Mouse (Mus musculus): ENCODE data around the gene Slit1.

DNA sequence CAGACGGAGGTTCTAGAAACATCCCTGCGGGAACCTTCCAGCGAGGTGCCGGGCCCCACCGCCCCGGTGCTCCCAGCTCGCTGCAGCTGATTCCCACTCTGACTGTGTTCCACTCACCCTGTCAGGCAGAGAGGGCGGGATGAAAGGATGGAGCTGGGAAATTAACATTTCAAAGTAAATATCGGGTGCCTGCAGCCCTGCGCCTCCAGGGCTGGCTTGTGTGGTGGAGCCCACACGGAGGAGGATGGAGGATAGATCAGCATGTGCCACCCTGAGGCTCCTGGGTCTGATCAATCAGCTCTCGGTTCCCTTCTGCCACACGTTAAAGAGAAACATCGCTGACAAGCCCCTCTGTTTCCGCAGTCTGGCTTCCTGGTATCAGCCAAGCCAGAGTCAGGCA lies 64.4 kb downstream of the Slit1 start:
- TF ChIP-seq POLR2A (IDR thresholded peaks at IDR 0.05; ENCODE audit: insufficient read length, low read depth) (no peak), MAX (IDR thresholded peaks at IDR 0.05; ENCODE audit: low read depth) (no peak), MYOG (IDR thresholded peaks at IDR 0.05; ENCODE audit: control insufficient read depth in 1 of 3, insufficient read depth in 1 of 3, insufficient read length in 2 of 3, low read depth in 2 of 3) (no peak), TCF3 (IDR thresholded peaks at IDR 0.05; ENCODE audit: insufficient read length, low read depth) (no peak), E2F4 (IDR thresholded peaks at IDR 0.05; ENCODE audit: insufficient read depth) (no peak)
